Mouse (Mus musculus) midbrain, postnatal 0 days (tissue): ENCODE data around the gene Psen2. TPM values are rescaled to one million over a fixed set of nuclear protein-coding genes. Genes with fewer than 3 reads are reported as not detected.

Experiments
- ATAC-seq: fragments of 200-750 bp; cut with Nextera tagmentation; 2 replicates; pipeline ENCODE4 v1.8.0; 2017; ENCODE audit warnings: moderate number of reproducible peaks, mild to moderate bottlenecking, moderate TSS enrichment, moderate library complexity; ENCODE audit not compliant: low FRiP score
- DNase-seq: peaks from one replicate; pipeline ENCODE4 v3.0.0-alpha.2; 2015; ENCODE audit warnings: low spot score
- H3K27ac ChIP-seq: fragments of 300-500 bp; sonication (generic); 2 replicates; pipeline ENCODE4 v1.5.1; 2014; ENCODE audit warnings: low read depth, mild to moderate bottlenecking, low read length, mixed read lengths
- H3K27me3 ChIP-seq: fragments of 300-500 bp; sonication (generic); 2 replicates; pipeline ENCODE4 v1.6.1; 2014; ENCODE audit warnings: low read length, control low read depth, mixed read lengths; ENCODE audit not compliant: insufficient read depth
- H3K36me3 ChIP-seq: fragments of 300-500 bp; sonication (generic); 2 replicates; pipeline ENCODE4 v1.6.1; 2014; ENCODE audit warnings: low read length, control low read depth, mixed read lengths; ENCODE audit not compliant: insufficient read depth
- H3K4me1 ChIP-seq: fragments of 300-500 bp; sonication (generic); 2 replicates; pipeline ENCODE4 v1.6.1; 2014; ENCODE audit warnings: mild to moderate bottlenecking, control low read depth, antibody characterized with exemption, low read length, mixed read lengths; ENCODE audit not compliant: insufficient read depth
- H3K4me2 ChIP-seq: fragments of 300-500 bp; sonication (generic); 2 replicates; pipeline ENCODE4 v1.6.1; 2014; ENCODE audit warnings: low read depth, mild to moderate bottlenecking, low read length, mixed read lengths; ENCODE audit not compliant: poor library complexity, severe bottlenecking
- H3K4me3 ChIP-seq: fragments of 300-500 bp; sonication (generic); 2 replicates; pipeline ENCODE4 v1.5.1; 2014; ENCODE audit warnings: low read depth, mild to moderate bottlenecking, low read length, moderate library complexity
- H3K9ac ChIP-seq: fragments of 300-500 bp; sonication (generic); replicated peaks from 2 replicates; pipeline ENCODE4 v1.6.1; 2014; ENCODE audit warnings: mild to moderate bottlenecking, low read length, moderate library complexity, mixed read lengths; ENCODE audit not compliant: poor library complexity, severe bottlenecking
- H3K9me3 ChIP-seq: fragments of 300-500 bp; sonication (generic); 2 replicates; pipeline ENCODE4 v1.6.1; 2016; ENCODE audit warnings: low read length, control low read depth
- CTCF ChIP-seq: IDR thresholded peaks from 2 replicates; pipeline ENCODE4 v1.5.1; 2016; ENCODE audit warnings: antibody characterized with exemption, mild to moderate bottlenecking
- WGBS: fragments of 180-500 bp; shearing (Covaris S2); extraction: QIAGEN DNeasy Blood & Tissue Kit; methylation state at CpG from one replicate; pipeline ENCODE4 v1.1.7; 2014; 5-methylcytosine and 5-hydroxymethylcytosine counted together
- polyA plus RNA-seq: library from polyadenylated mRNA; unstranded; fragments of >200 nt; fragmentation: Nextera tagmentation; extraction: Ambion mirVana; gene quantifications from 2 replicates; pipeline ENCODE4 v1.2.1, GENCODE M21; 2015
- total RNA-seq: library from RNA; depleted of rRNA; stranded (reverse); fragments of >200 nt; gene quantifications from 2 replicates; pipeline ENCODE4 v1.2.3, GENCODE M21; 2014

Gene Psen2
- total and polyA plus RNA-seq, 2 experiments from 2014 or later: 22.0 to 32.1 TPM

- TF ChIP-seq CTCF: no peak
- no peaks in the 10 kb centered on the region for H3K9me3 ChIP-seq
- peaks cover 6% of the 10 kb centered on the region; the same call in 1 of the 2 replicates for H3K4me1 ChIP-seq
- H3K4me2 ChIP-seq: peak overlapping the region; percentile 97
- H3K4me3 ChIP-seq: peak overlapping the region; percentile 79
- no peaks in the 10 kb centered on the region for H3K36me3 ChIP-seq
- ATAC-seq (peak; percentile 77), DNase-seq (no peak)
- WGBS: 2% methylated on average over 33 of the region's 33 CpGs
- peak overlapping the region; percentile 92 for H3K27ac ChIP-seq
- H3K9ac ChIP-seq: peak overlapping the region; percentile 96
- H3K27me3 ChIP-seq: no peaks in the 10 kb centered on the region
Observed at GRCm38 (mm10) chr1:180255294-180256117, 7.7 kb downstream of the Psen2 start.

- Histone ChIP-seq H3K36me3 (no peaks in the 10 kb centered on the region), H3K4me1 (peaks cover 6% of the 10 kb centered on the region; the same call in 1 of the 2 replicates), H3K4me2 (0 out of 2 replicates have a peak overlapping the region, but pooled peaks have one; percentile 97), H3K9me3 (no peaks in the 10 kb centered on the region), H3K27me3 (no peaks in the 10 kb centered on the region), H3K4me3 (no peak overlapping the region), H3K27ac (no peak overlapping the region), H3K9ac (no peak overlapping the region)
- DNase-seq: no peak
- ATAC-seq: no peak
- TF ChIP-seq CTCF: no peak
- WGBS: 92% methylated on average over 5 of the region's 5 CpGs
Observed at GRCm38 (mm10) chr1:180254316-180254715, 8.9 kb downstream of the Psen2 start.

GRCm38 (mm10) chr1:180252656-180253190 is 10.5 kb downstream of the Psen2 start:
- no peak overlapping the region for H3K27ac ChIP-seq
- 88% methylated on average over 11 of the region's 11 CpGs for WGBS
- TF ChIP-seq CTCF: no peak

GRCm38 (mm10) chr1:180251176-180252048 is 11.8 kb downstream of the Psen2 start:
- H3K4me3 ChIP-seq: no peak overlapping the region
- 50% methylated on average over 10 of the region's 10 CpGs for WGBS
- H3K9ac ChIP-seq: no peak overlapping the region
- ATAC-seq (no peak), DNase-seq (no peak)
- H3K27ac ChIP-seq: no peak overlapping the region
- no peak for TF ChIP-seq CTCF
- no peaks in the 10 kb centered on the region for H3K9me3 ChIP-seq
- H3K4me2 ChIP-seq: no peak overlapping the region
- H3K36me3 ChIP-seq: no peaks in the 10 kb centered on the region
- H3K27me3 ChIP-seq: no peaks in the 10 kb centered on the region
- H3K4me1 ChIP-seq: peaks cover 6% of the 10 kb centered on the region; the same call in 1 of the 2 replicates

More at GRCm38 (mm10) chr1:180252656-180253190, 10.5 kb downstream of the Psen2 start:
- H3K9ac ChIP-seq: no peak overlapping the region
- no peaks in the 10 kb centered on the region for H3K36me3 ChIP-seq
- H3K9me3 ChIP-seq: no peaks in the 10 kb centered on the region
- H3K27me3 ChIP-seq: no peaks in the 10 kb centered on the region
- ATAC-seq (no peak), DNase-seq (no peak)
- peaks cover 6% of the 10 kb centered on the region; the same call in 1 of the 2 replicates for H3K4me1 ChIP-seq
- H3K4me2 ChIP-seq: no peak overlapping the region
- no peak overlapping the region for H3K4me3 ChIP-seq

- peaks cover 6% of the 10 kb centered on the region; the same call in 1 of the 2 replicates for H3K4me1 ChIP-seq
- H3K27ac ChIP-seq: no peak overlapping the region
- 68% methylated on average over 8 of the region's 8 CpGs for WGBS
- no peaks in the 10 kb centered on the region for H3K27me3 ChIP-seq
- H3K9me3 ChIP-seq: no peaks in the 10 kb centered on the region
- DNase-seq (no peak), ATAC-seq (no peak)
- no peak overlapping the region; the same call in 1 of the 2 replicates for H3K4me2 ChIP-seq
- H3K36me3 ChIP-seq: no peaks in the 10 kb centered on the region
- TF ChIP-seq CTCF: no peak
- H3K9ac ChIP-seq: 0 out of 2 replicates have a peak overlapping the region, but pooled peaks have one; percentile 5
- no peak overlapping the region for H3K4me3 ChIP-seq
Observed at GRCm38 (mm10) chr1:180250441-180250830, 12.8 kb downstream of the Psen2 start.
